Mouse (Mus musculus): ENCODE data around the gene Psmd12. TPM values are rescaled to one million over a fixed set of nuclear protein-coding genes. Genes with fewer than 3 reads are reported as not detected.

The Psmd12 gene
- total and polyA plus RNA-seq, 3 experiments: 139 to 437 (median 149) TPM

- Histone ChIP-seq H3K79me2 (ENCODE audit: control insufficient read depth, insufficient read depth, low read length, poor library complexity) (peaks cover 66% of the 10 kb centered on the region), H3K4me3 (ENCODE audit: control insufficient read depth in 1 of 2, insufficient read depth in 1 of 2, low read depth in 2 of 2, low read length in 2 of 2) (no peak overlapping the region), H3K27ac (ENCODE audit: control insufficient read depth, low read depth, low read length) (peak overlapping the region; percentile 71; the same call in 1 of the 2 replicates), H3K36me3 (ENCODE audit: control insufficient read depth in 1 of 2, insufficient read depth in 2 of 2, low read length in 2 of 2) (peaks cover 0 to 50% of the 10 kb centered on the region in 2 experiments; a peak in 3 of 4 replicates), H3K9ac (ENCODE audit: control insufficient read depth, low read depth, low read length, poor library complexity, severe bottlenecking) (peak overlapping the region; percentile 55), H3K9me3 (replicated peaks; ENCODE audit: insufficient read depth, low read length) (no peaks in the 10 kb centered on the region), H3K27me3 (ENCODE audit: control insufficient read depth in 1 of 2, insufficient read depth in 2 of 2, low read length in 2 of 2) (no peaks in the 10 kb centered on the region), H3K4me1 (ENCODE audit: control insufficient read depth in 1 of 2, insufficient read depth in 2 of 2, low read length in 2 of 2) (peaks cover 49 to 53% of the 10 kb centered on the region in 2 experiments)
- TF ChIP-seq GABPA (IDR thresholded peaks at IDR 0.05; ENCODE audit: low read depth, low read length): no peak
- no peak for TF ChIP-seq MAFK (IDR thresholded peaks at IDR 0.05; ENCODE audit: borderline replicate concordance, low read depth, low read length)
- no peak for TF ChIP-seq SMC3 (IDR thresholded peaks at IDR 0.05; ENCODE audit: low read depth, low read length)
- TF ChIP-seq JUND (IDR thresholded peaks at IDR 0.05; ENCODE audit: low read depth, low read length): no peak
- TF ChIP-seq MAX (IDR thresholded peaks at IDR 0.05; ENCODE audit: low read length): no peak
- TF ChIP-seq MXI1 (IDR thresholded peaks at IDR 0.05; ENCODE audit: low read depth, low read length): no peak
- no peak for TF ChIP-seq SIN3A (IDR thresholded peaks at IDR 0.05; ENCODE audit: low read length)
- TF ChIP-seq NELFE (IDR thresholded peaks at IDR 0.05; ENCODE audit: low read depth, low read length): no peak
- no peak for TF ChIP-seq MAZ (IDR thresholded peaks at IDR 0.05; ENCODE audit: low read depth, low read length)
- TF ChIP-seq CHD1 (IDR thresholded peaks at IDR 0.05; ENCODE audit: low read depth, low read length): no peak
- TF ChIP-seq NRF1 (IDR thresholded peaks at IDR 0.05; ENCODE audit: insufficient read depth, low read depth, low read length, poor library complexity, severe bottlenecking): no peak
- no peak for TF ChIP-seq UBTF (IDR thresholded peaks at IDR 0.05; ENCODE audit: borderline replicate concordance, insufficient read depth, low read depth, low read length)
- TF ChIP-seq GATA1 (IDR thresholded peaks at IDR 0.05; ENCODE audit: low read depth, low read length): no peak
- DNase-seq (ENCODE audit: low read depth, low spot score): no peak
Measured at GRCm38 (mm10) chr11:107446650-107447049, 32.6 kb upstream of the Psmd12 start.

- Histone ChIP-seq H3K4me3 (ENCODE audit: control insufficient read depth in 1 of 2, insufficient read depth in 1 of 2, low read depth in 2 of 2, low read length in 2 of 2) (peak overlapping the region; percentile 17 to 42), H3K27me3 (ENCODE audit: control insufficient read depth in 1 of 2, insufficient read depth in 2 of 2, low read length in 2 of 2) (no peaks in the 10 kb centered on the region), H3K4me1 (ENCODE audit: control insufficient read depth in 1 of 2, insufficient read depth in 2 of 2, low read length in 2 of 2) (peaks cover 52 to 57% of the 10 kb centered on the region in 2 experiments), H3K27ac (ENCODE audit: control insufficient read depth, low read depth, low read length) (peak overlapping the region; percentile 98), H3K79me2 (ENCODE audit: control insufficient read depth, insufficient read depth, low read length, poor library complexity) (peaks cover 63% of the 10 kb centered on the region), H3K9me3 (replicated peaks; ENCODE audit: insufficient read depth, low read length) (no peaks in the 10 kb centered on the region), H3K36me3 (ENCODE audit: control insufficient read depth in 1 of 2, insufficient read depth in 2 of 2, low read length in 2 of 2) (peaks cover 0 to 57% of the 10 kb centered on the region in 2 experiments; a peak in 3 of 4 replicates), H3K9ac (ENCODE audit: control insufficient read depth, low read depth, low read length, poor library complexity, severe bottlenecking) (peak overlapping the region; percentile 55)
- DNase-seq (ENCODE audit: low read depth, low spot score): peak; percentile 91
- no peak for TF ChIP-seq ZC3H11A (IDR thresholded peaks at IDR 0.05; ENCODE audit: low read depth, low read length)
- peak; percentile 54 for TF ChIP-seq HCFC1 (IDR thresholded peaks at IDR 0.05; ENCODE audit: low read depth, low read length)
- no peak for TF ChIP-seq MAFK (IDR thresholded peaks at IDR 0.05; ENCODE audit: borderline replicate concordance, low read depth, low read length)
- no peak for TF ChIP-seq MEF2A (IDR thresholded peaks at IDR 0.05; ENCODE audit: extremely low read depth, insufficient replicate concordance, low read depth, low read length, poor library complexity, severe bottlenecking)
- TF ChIP-seq TCF12 (IDR thresholded peaks at IDR 0.05; ENCODE audit: low read depth, low read length): peak; percentile 46; the same call in 1 of the 2 replicates
- no peak for TF ChIP-seq BHLHE40 (IDR thresholded peaks at IDR 0.05; ENCODE audit: borderline replicate concordance, low read depth, low read length)
- no peak for TF ChIP-seq ZNF384 (IDR thresholded peaks at IDR 0.05; ENCODE audit: low read depth, low read length)
- no peak for TF ChIP-seq MAZ (IDR thresholded peaks at IDR 0.05; ENCODE audit: low read depth, low read length)
- 0 out of 2 replicates have a peak, but pooled peaks have one; percentile 26 for TF ChIP-seq MXI1 (IDR thresholded peaks at IDR 0.05; ENCODE audit: low read depth, low read length)
- no peak for TF ChIP-seq RCOR1 (IDR thresholded peaks at IDR 0.05; ENCODE audit: low read depth, low read length)
- TF ChIP-seq NRF1 (IDR thresholded peaks at IDR 0.05; ENCODE audit: insufficient read depth, low read depth, low read length, poor library complexity, severe bottlenecking): no peak
- TF ChIP-seq EP300 (IDR thresholded peaks at IDR 0.05; ENCODE audit: low read depth in 1 of 2, low read length in 2 of 2): peak; percentile 25 to 42; a peak in 2 of 4 replicates
- TF ChIP-seq E2F4 (IDR thresholded peaks at IDR 0.05; ENCODE audit: borderline replicate concordance, low read depth, low read length): no peak
- TF ChIP-seq TAL1 (IDR thresholded peaks at IDR 0.05; ENCODE audit: low read length): no peak
- no peak for TF ChIP-seq SMC3 (IDR thresholded peaks at IDR 0.05; ENCODE audit: low read depth, low read length)
- TF ChIP-seq USF2 (IDR thresholded peaks at IDR 0.05; ENCODE audit: borderline replicate concordance in 1 of 2, insufficient read depth in 1 of 2, low read depth in 1 of 2, low read length in 2 of 2): no peak
- TF ChIP-seq ETS1 (IDR thresholded peaks at IDR 0.05; ENCODE audit: low read depth, low read length): peak; percentile 76
- no peak for TF ChIP-seq CTCF (IDR thresholded peaks at IDR 0.05 in 2 of 3, conservative IDR thresholded peaks at IDR 0.05 in 1 of 3; ENCODE audit: control insufficient read depth in 1 of 3, insufficient read depth in 1 of 3, low read depth in 2 of 3, low read length in 3 of 3, poor library complexity in 1 of 3, severe bottlenecking in 1 of 3)
- no peak for TF ChIP-seq ZKSCAN1 (IDR thresholded peaks at IDR 0.05; ENCODE audit: low read depth, low read length)
- TF ChIP-seq CHD2 (IDR thresholded peaks at IDR 0.05; ENCODE audit: low read length): no peak
- TF ChIP-seq KAT2A (conservative IDR thresholded peaks at IDR 0.05; ENCODE audit: low read depth, low read length): no peak
- no peak for TF ChIP-seq GABPA (IDR thresholded peaks at IDR 0.05; ENCODE audit: low read depth, low read length)
- TF ChIP-seq UBTF (IDR thresholded peaks at IDR 0.05; ENCODE audit: borderline replicate concordance, insufficient read depth, low read depth, low read length): no peak
Measured at GRCm38 (mm10) chr11:107447349-107447748, 31.9 kb upstream of the Psmd12 start.
